Mouse (Mus musculus) intestine, postnatal 0 days (tissue): ENCODE measurements around the gene Fancd2os. TPM values are rescaled to one million over a fixed set of nuclear protein-coding genes. Genes with fewer than 3 reads are reported as not detected.
A peak's percentile ranks its signal among the peaks of the same experiment; 100 is the strongest.

Source experiments
- ATAC-seq: fragments of 200-750 bp; cut with Nextera tagmentation; 2 replicates; pipeline ENCODE4 v1.8.0; 2017; ENCODE audit warnings: mild to moderate bottlenecking, moderate TSS enrichment, moderate library complexity
- H3K27ac ChIP-seq: fragments of 300-500 bp; sonication (generic); 2 replicates; pipeline ENCODE4 v1.5.1; 2014; ENCODE audit warnings: mild to moderate bottlenecking, low read depth, low read length, moderate library complexity
- H3K27me3 ChIP-seq: fragments of 300-500 bp; sonication (generic); replicated peaks from 2 replicates; pipeline ENCODE4 v1.6.1; 2014; ENCODE audit warnings: low read length, mixed read lengths; ENCODE audit not compliant: control insufficient read depth, insufficient read depth
- H3K36me3 ChIP-seq: fragments of 300-500 bp; sonication (generic); 2 replicates; pipeline ENCODE4 v1.6.1; 2014; ENCODE audit warnings: mild to moderate bottlenecking, moderate library complexity; ENCODE audit not compliant: control insufficient read depth, insufficient read depth
- H3K4me1 ChIP-seq: fragments of 300-500 bp; sonication (generic); replicated peaks from 2 replicates; pipeline ENCODE4 v1.6.1; 2014; ENCODE audit warnings: antibody characterized with exemption, low read length, mixed read lengths; ENCODE audit not compliant: control insufficient read depth, insufficient read depth
- H3K4me2 ChIP-seq: fragments of 300-500 bp; sonication (generic); replicated peaks from 2 replicates; pipeline ENCODE4 v1.6.1; 2014; ENCODE audit warnings: low read depth, mild to moderate bottlenecking, moderate library complexity
- H3K4me3 ChIP-seq: fragments of 300-500 bp; sonication (generic); 2 replicates; pipeline ENCODE4 v1.5.1; 2014; ENCODE audit warnings: low read depth, low read length
- H3K9ac ChIP-seq: fragments of 300-500 bp; sonication (generic); 2 replicates; pipeline ENCODE4 v1.6.1; 2014; ENCODE audit warnings: mild to moderate bottlenecking, low read depth, low read length
- H3K9me3 ChIP-seq: fragments of 300-500 bp; sonication (generic); 2 replicates; pipeline ENCODE4 v1.6.1; 2016; ENCODE audit warnings: mixed run types; ENCODE audit not compliant: control insufficient read depth
- CTCF ChIP-seq: sonication (generic); IDR thresholded peaks from 2 replicates; pipeline ENCODE4 v1.5.1; 2016; ENCODE audit warnings: low read depth, mild to moderate bottlenecking, control low read depth, antibody characterized with exemption, moderate library complexity
- WGBS: fragments of 180-500 bp; shearing (Covaris S2); extraction: QIAGEN DNeasy Blood & Tissue Kit; methylation state at CpG from one replicate; pipeline ENCODE4 v1.1.7; 2014; 5-methylcytosine and 5-hydroxymethylcytosine counted together
- polyA plus RNA-seq: library from polyadenylated mRNA; unstranded; fragments of >200 nt; fragmentation: Nextera tagmentation; extraction: Ambion mirVana; gene quantifications from 2 replicates; pipeline ENCODE4 v1.2.1, GENCODE M21; 2015

The Fancd2os gene
- polyA plus RNA-seq, 1 experiment from 2014 or later: not detected

DNA sequence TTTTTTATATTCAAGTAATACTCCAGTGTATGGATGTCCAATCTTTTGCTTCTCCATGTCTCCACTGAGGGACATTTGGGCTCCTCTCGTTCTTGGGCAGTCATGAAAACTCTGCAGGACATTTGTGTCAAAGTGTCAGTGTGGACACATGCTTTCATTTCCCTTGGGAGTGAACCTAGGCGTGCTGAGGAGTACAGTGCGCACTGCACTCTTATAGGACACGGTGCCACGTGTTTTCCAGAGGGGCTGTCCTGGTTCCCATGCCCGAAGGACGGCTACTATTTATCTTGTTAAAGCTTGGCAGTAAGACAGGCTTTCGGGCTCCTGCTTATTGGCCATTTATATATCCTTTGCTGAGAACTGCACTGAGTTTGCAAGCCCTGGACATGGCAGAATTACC is 42.1 kb upstream of the Fancd2os start:
- H3K36me3 ChIP-seq: peaks cover 7% of the 10 kb centered on the region; the same call in 1 of the 2 replicates

DNA sequence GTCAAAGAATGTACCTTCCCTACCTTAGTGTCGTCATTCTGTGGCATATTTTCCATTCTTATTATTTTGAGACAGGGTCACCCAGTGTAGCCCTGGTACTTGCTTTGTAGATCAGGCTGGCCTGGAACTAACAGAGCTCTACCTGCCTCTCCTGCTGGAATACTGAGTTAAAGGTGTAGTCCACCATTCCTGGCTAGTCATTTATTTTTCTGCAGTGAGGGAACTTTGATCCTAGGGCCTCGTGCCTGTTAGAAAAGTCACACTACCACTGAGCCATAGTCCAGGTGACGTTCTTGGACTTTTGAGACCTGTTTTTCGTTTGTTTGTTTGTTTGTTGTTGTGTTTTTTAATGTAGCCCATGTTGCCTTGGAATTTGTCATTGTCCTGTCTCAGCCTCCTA is 38.7 kb upstream of the Fancd2os start:
- H3K36me3 ChIP-seq: no peaks in the 10 kb centered on the region
- H3K9me3 ChIP-seq: no peaks in the 10 kb centered on the region
- peak overlapping the region; percentile 69; the same call in 1 of the 2 replicates for H3K9ac ChIP-seq
- H3K4me1 ChIP-seq: no peaks in the 10 kb centered on the region
- TF ChIP-seq CTCF: no peak
- H3K27ac ChIP-seq: peak overlapping the region; percentile 81
- peak overlapping the region; percentile 63 for H3K4me3 ChIP-seq
- 55% methylated on average over 4 of the region's 4 CpGs for WGBS
- peak overlapping the region; percentile 64 for H3K4me2 ChIP-seq
- peak; percentile 55 for ATAC-seq
- H3K27me3 ChIP-seq: no peaks in the 10 kb centered on the region

More for the DNA sequence above, 42.1 kb upstream of the Fancd2os start:
- WGBS: 76% methylated on average over 8 of the region's 8 CpGs
- Histone ChIP-seq H3K9ac (no peak overlapping the region), H3K4me3 (no peak overlapping the region), H3K4me2 (no peak overlapping the region), H3K9me3 (no peaks in the 10 kb centered on the region), H3K27ac (no peak overlapping the region), H3K4me1 (no peaks in the 10 kb centered on the region), H3K27me3 (no peaks in the 10 kb centered on the region)
- ATAC-seq: no peak
- no peak for TF ChIP-seq CTCF

DNA sequence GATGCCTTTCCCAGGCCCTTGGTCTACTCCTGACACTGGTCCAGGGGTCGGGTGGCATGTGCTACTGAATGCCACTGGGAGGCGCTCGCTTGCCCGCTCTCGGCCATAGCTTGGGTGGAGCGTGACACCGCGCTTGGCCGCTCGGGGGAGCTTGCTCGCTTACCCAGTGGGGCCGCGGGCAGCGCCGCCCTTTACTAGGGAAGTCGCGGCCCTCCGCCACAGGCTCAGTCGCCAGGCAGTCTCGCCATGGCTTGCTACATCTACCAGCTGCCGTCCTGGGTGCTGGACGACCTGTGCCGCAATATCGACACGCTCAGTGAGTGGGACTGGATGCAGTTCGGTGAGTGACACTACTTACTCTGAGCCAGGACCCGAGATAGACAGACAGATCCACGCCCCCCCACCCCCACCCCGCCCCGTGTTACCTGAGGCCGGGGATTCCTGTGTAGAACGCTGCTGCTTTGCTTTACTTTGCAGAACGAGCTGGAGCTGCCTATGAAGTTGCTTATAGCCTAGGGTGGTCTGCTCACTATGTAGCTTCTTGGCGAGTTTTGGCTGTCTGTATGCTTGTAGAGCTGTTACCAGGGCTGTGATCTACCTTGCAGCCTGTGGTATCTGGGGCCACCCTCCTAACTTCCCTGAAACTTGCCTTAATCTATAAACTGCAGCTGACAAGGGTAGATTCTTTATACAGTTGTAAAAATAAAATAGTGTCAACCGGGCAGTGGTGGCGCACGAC is 38.0 kb upstream of the Fancd2os start, which contains the start of gene Irak2:
TSS of gene Irak2 (plus strand) at position 166 of the 739 bp plus-strand sequence.
- no peaks in the 10 kb centered on the region for H3K27me3 ChIP-seq
- ATAC-seq: peak; percentile 89
- no peaks in the 10 kb centered on the region for H3K36me3 ChIP-seq
- H3K4me3 ChIP-seq: peak within 1 kb of the TSS; percentile 63
- H3K9me3 ChIP-seq: no peaks in the 10 kb centered on the region
- TF ChIP-seq CTCF: peak; percentile 100
- H3K4me1 ChIP-seq: no peaks in the 10 kb centered on the region
- peak within 1 kb of the TSS; percentile 81 for H3K27ac ChIP-seq
- peak within 1 kb of the TSS; percentile 64 for H3K4me2 ChIP-seq
- H3K9ac ChIP-seq: peak within 1 kb of the TSS; percentile 69
- WGBS: 3% methylated on average over 37 of the region's 37 CpGs

DNA sequence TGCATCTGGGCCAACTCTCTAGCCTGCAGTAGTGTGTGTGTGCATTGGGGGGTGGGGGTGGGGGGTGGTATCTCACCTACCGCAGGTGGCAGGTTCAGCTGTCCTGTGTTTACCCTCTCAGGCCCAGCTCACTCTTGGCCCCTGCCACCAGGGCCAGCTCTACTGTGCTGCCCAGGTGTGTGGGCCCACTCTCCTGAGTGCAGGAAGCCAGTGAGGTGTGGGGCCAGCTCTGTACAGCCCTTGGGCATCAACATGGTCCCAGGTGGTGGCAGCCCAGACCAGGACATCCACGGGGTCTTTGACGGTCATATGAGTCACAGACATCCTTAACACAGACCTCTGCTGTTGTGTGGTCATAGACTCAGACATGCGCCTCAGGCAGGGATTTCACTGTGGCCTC is 32.3 kb upstream of the Fancd2os start:
- H3K27ac ChIP-seq: no peak overlapping the region
- no peaks in the 10 kb centered on the region for H3K4me1 ChIP-seq
- 83% methylated on average over 4 of the region's 4 CpGs for WGBS
- H3K9me3 ChIP-seq: no peaks in the 10 kb centered on the region
- H3K4me3 ChIP-seq: no peak overlapping the region
- no peak for TF ChIP-seq CTCF
- ATAC-seq: no peak
- H3K4me2 ChIP-seq: no peak overlapping the region
- H3K36me3 ChIP-seq: peaks cover 44% of the 10 kb centered on the region
- H3K27me3 ChIP-seq: no peaks in the 10 kb centered on the region
- H3K9ac ChIP-seq: no peak overlapping the region

DNA sequence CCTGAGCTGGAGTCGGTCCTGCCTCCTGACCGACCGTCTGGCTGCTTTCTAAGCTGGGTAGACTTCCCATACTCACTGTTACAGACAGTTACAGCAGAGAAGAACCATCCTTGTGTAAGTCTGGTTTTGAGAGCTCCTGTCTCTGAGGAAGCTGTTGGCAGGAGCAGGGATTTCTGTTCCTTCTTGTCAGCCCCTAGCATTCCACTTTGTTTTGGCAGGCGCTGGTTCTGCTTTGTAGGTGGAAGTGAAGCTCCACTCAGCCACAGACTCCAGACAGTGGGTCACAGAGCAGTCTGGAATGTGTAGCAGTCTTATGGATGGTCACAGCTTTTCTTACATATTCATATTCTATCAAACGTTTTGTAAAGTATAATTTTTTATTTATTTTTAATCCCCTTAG is 29.8 kb upstream of the Fancd2os start:
- Histone ChIP-seq H3K9me3 (no peaks in the 10 kb centered on the region), H3K4me3 (no peak overlapping the region), H3K36me3 (peaks cover 48% of the 10 kb centered on the region), H3K9ac (no peak overlapping the region), H3K27me3 (no peaks in the 10 kb centered on the region), H3K4me2 (no peak overlapping the region), H3K4me1 (peaks cover 3% of the 10 kb centered on the region; the same call in 1 of the 2 replicates), H3K27ac (peak overlapping the region; percentile 8; the same call in 1 of the 2 replicates)
- no peak for TF ChIP-seq CTCF
- WGBS: 74% methylated on average over 5 of the region's 5 CpGs
- ATAC-seq: no peak

DNA sequence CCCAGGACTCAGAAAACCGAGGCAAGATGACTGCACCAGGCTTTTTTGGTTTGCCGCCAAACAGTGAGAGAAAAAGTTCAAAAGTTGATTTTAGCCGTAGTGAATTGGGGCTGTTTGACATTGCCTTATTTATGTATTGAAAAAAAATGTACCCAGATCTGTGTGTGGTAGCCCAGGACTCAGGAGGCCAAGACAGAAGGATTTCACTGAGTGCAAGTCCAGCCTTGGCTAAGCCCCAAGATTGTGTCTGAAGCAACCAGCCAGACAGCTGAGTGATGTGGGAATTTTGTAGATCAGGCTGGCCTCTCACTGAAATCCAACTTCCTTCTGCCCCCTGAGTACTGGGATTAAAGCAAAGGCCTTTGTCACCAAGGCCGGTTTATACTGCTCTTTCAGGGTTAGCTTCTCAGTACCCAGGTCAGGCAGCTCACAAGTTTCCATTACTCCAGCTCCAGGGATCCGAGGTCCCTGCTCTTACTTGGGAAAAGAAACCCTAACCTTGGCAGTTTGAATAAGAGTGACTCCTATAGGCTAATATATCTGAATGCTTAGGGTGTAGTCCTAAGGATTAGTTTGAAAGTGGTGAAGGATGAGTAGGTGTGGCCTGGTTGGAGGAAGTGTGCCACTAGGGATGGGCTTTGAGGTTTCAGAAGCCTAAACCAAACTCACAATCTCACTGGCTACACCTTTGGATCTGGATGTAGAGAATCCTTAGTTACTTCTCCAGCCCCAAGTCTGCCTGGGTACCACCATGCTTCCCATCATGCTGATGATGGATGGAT is 24.7 kb upstream of the Fancd2os start:
- ATAC-seq: no peak
- Histone ChIP-seq H3K27me3 (no peaks in the 10 kb centered on the region), H3K36me3 (peaks cover 25% of the 10 kb centered on the region), H3K4me1 (peaks cover 13% of the 10 kb centered on the region), H3K9ac (peak overlapping the region; percentile 64), H3K27ac (no peak overlapping the region), H3K4me2 (peak overlapping the region; percentile 90), H3K4me3 (peak overlapping the region; percentile 71), H3K9me3 (no peaks in the 10 kb centered on the region)
- 36% methylated on average over 5 of the region's 5 CpGs for WGBS
- TF ChIP-seq CTCF: no peak
